Mouse (Mus musculus) testis, adult 2 months (tissue): ENCODE measurements around the gene Mical3. TPM values are rescaled to one million over a fixed set of nuclear protein-coding genes. Genes with fewer than 3 reads are reported as not detected.

Experiments used
- H3K27ac ChIP-seq: fragments of 200-500 bp; 2 replicates; pipeline ENCODE4 v1.5.1; 2012; ENCODE audit warnings: low read depth, low read length; ENCODE audit not compliant: control insufficient read depth, insufficient read depth
- H3K27me3 ChIP-seq: fragments of 200-500 bp; 2 replicates; pipeline ENCODE4 v1.6.1; 2012; ENCODE audit warnings: mild to moderate bottlenecking, low read length, moderate library complexity; ENCODE audit not compliant: control insufficient read depth, insufficient read depth
- H3K36me3 ChIP-seq: fragments of 200-500 bp; 2 replicates; pipeline ENCODE4 v1.6.1; 2012; ENCODE audit warnings: mild to moderate bottlenecking, low read length; ENCODE audit not compliant: control insufficient read depth, insufficient read depth
- H3K4me1 ChIP-seq: fragments of 200-500 bp; 2 replicates; pipeline ENCODE4 v1.6.1; 2012; ENCODE audit warnings: low read length; ENCODE audit not compliant: control insufficient read depth, insufficient read depth
- H3K4me3 ChIP-seq: fragments of 200-500 bp; 2 replicates; pipeline ENCODE4 v1.5.1; 2012; ENCODE audit warnings: low read depth, mild to moderate bottlenecking, low read length, moderate library complexity, mixed read lengths; ENCODE audit not compliant: control insufficient read depth
- CTCF ChIP-seq: fragments of 200-500 bp; IDR thresholded peaks from 2 replicates; pipeline ENCODE4 v1.5.1; 2012; ENCODE audit warnings: low read depth, mild to moderate bottlenecking, inconsistent platforms, low read length, moderate library complexity; ENCODE audit not compliant: control insufficient read depth, insufficient read depth, insufficient replicate concordance
- POLR2A ChIP-seq: fragments of 200-500 bp; IDR thresholded peaks from 2 replicates; pipeline ENCODE4 v1.6.1; 2012; ENCODE audit warnings: low read depth, mild to moderate bottlenecking, inconsistent platforms, low read length, moderate library complexity; ENCODE audit not compliant: control insufficient read depth
- polyA plus RNA-seq: library from polyadenylated mRNA; depleted of rRNA; stranded (reverse); fragments of >200 nt; gene quantifications from 2 replicates; pipeline ENCODE4 v1.2.3, GENCODE M21; 2012

Mical3 gene
- polyA plus RNA-seq, 1 experiment, result 199 TPM

DNA sequence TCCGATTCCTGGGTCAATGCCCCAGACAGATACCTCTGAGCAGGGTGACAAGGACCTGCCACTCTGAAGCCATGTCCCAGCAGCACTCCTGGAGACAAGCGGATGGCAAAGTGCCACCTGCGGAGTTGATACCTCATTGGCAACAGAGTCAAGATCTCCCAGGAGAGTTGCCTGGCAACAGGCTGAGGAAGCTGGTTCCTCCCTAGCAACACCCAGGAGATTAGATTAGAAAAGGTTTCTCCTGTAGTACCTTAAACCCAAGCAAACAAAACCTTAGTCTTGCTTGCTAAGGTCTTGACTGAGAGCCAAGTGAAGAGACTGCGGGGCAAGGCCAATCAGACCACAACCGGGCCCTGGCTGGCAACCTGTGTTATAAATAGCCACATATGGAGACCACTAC is 103.5 kb downstream of the Mical3 start:
- TF ChIP-seq CTCF, result no peak
- TF ChIP-seq POLR2A, result 0 out of 2 replicates have a peak, but pooled peaks have one; percentile 30
- no peaks in the 10 kb centered on the region for H3K4me1 ChIP-seq
- peak overlapping the region; percentile 61 for H3K4me3 ChIP-seq
- no peaks in the 10 kb centered on the region for H3K27me3 ChIP-seq
- no peak overlapping the region for H3K27ac ChIP-seq
- H3K36me3 ChIP-seq, result no peaks in the 10 kb centered on the region

DNA sequence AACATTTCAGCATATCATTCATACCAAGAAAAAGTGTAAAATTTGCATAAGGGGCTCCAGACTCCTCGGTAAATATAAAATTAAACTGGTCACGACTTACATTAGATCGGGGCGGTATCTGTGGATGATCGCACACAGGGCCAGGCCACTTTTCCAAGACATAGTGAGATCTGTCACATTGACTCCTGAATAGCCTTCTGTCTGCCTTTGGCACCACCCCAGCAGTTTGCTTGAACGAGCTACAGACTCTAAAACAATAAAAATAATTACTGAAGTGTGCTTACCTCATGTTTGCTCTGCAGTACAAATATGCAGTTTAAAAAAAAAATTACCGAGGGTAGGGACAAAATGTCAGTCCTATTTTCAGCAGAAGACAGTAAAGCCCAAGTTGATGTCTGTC is 103.9 kb downstream of the Mical3 start:
- Histone ChIP-seq H3K4me1 (no peaks in the 10 kb centered on the region), H3K27ac (no peak overlapping the region), H3K36me3 (no peaks in the 10 kb centered on the region), H3K27me3 (no peaks in the 10 kb centered on the region), H3K4me3 (peak overlapping the region; percentile 61)
- TF ChIP-seq CTCF (no peak), POLR2A (no peak)

DNA sequence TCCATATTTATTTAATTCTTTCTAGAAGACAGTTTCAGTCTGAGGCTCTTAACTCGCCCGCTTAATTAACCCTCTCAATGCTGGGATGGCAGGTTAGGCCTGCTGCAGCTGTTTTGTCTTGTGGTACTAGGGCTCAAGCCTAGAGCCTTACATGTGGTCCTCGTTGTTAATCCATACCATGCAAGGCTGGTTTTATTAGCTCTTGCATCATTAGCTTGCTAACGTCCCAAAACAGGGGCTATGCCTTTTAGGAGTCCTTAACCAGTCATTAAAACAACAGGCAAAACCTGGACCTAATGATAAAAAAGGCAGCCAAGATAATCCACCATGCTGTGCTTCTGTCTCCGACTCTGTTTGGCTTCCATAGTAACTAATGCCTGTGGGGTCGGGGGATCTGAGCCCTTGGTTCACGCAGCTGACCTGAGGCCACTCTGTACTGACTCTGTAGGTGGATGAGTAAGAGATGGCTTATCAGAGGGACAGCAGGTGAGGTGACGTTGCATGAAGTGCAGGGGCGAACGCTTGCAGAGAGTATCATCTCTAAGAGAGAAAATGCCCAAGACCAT is 104.7 kb downstream of the Mical3 start:
- Histone ChIP-seq H3K4me3 (peak overlapping the region; percentile 66), H3K36me3 (no peaks in the 10 kb centered on the region), H3K27me3 (no peaks in the 10 kb centered on the region), H3K27ac (no peak overlapping the region), H3K4me1 (no peaks in the 10 kb centered on the region)
- no peak for TF ChIP-seq POLR2A
- TF ChIP-seq CTCF, result no peak

DNA sequence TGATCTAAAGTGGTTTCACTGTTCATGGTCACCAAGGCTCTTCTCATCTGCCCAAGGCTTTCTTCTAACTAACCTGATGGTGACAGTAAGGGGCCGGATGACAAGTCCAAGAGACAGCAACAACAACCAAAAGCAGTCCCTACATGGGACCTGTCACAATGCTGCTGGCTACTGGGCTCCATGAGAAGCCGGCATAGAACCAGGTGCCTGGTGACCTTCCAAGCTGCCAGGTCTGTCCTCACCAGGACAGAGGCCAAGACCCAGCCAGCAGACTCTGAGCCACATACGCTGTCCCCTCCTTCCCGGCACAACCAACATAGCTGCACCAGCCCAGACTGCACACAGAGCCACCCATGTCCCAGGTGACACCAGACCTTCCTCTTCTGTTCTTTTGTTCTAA is 112.7 kb downstream of the Mical3 start:
- H3K4me1 ChIP-seq, result no peaks in the 10 kb centered on the region
- TF ChIP-seq CTCF (no peak), POLR2A (no peak)
- no peak overlapping the region for H3K27ac ChIP-seq
- no peaks in the 10 kb centered on the region for H3K27me3 ChIP-seq
- H3K36me3 ChIP-seq, result no peaks in the 10 kb centered on the region
- H3K4me3 ChIP-seq, result no peak overlapping the region

DNA sequence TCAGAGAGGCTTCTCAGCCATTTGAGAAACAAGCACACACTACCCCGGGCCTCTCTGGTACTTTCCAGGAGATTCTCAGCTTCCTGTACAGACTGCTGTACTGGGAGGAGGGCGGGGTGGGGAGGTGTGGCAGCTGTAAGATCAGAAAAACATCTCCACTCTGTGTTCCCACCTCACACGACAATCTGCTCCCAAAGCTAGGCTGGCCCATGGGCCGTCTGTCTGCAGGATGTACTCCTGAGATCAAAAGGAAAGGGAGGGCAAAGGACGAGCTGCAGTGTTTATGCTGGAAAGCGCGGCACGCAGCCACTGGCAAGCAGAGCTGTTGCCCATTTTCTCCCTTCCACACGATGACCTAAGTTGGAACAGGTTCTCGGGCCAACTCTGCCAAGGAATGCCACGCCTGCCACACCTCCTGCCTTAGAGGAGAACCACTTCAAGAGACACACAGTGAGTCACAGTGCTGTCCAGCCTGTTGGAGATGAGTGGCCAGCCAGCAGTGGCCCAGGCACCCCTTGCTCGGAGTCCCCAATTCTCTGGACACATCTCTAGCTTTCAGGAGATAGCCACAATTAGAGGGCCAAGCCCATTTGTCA is 113.3 kb downstream of the Mical3 start:
- no peak for TF ChIP-seq CTCF
- TF ChIP-seq POLR2A, result no peak
- no peaks in the 10 kb centered on the region for H3K4me1 ChIP-seq
- H3K27me3 ChIP-seq, result no peaks in the 10 kb centered on the region
- H3K4me3 ChIP-seq, result no peak overlapping the region
- no peak overlapping the region for H3K27ac ChIP-seq
- no peaks in the 10 kb centered on the region for H3K36me3 ChIP-seq

DNA sequence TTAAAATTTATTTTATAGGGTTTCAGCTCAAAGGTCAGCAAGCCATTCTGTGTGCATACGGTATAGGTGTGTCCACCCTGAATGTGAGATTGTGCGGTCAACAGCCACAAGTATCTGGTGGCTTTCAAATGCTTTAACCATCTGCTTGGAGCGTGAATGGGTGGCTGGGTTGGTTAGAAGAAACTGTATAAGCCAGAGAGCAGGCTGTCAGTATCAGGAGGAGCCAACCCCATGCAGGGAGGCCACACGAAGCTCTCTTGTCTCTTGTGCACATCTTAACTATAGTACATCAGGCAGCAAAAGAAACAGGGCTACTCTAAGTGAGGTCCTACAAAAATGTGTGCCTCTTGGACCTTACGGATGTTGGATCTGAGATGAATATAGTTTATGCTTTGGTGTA is 114.7 kb downstream of the Mical3 start:
- no peaks in the 10 kb centered on the region for H3K4me1 ChIP-seq
- H3K27ac ChIP-seq, result no peak overlapping the region
- TF ChIP-seq CTCF, result no peak
- no peak for TF ChIP-seq POLR2A
- H3K4me3 ChIP-seq, result no peak overlapping the region
- H3K27me3 ChIP-seq, result no peaks in the 10 kb centered on the region
- no peaks in the 10 kb centered on the region for H3K36me3 ChIP-seq

DNA sequence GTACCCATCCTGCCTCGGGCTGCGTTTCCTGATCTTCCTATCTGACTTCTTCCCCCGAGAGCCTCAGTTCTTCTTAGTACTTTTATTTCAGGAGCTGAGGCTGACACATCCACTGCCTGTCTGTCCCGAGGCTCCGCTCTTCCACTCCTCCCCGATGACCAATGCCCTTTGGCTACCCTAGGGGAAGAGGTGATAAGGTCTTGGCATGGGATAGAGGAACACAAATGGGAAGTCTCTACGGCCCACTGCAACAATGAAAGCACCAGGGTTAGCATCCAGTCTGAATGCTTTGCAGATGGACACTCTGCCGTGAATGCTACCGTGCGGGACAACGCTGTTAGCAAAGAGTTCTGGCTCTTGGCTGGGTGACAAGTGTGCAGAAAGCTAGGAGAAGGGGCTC is 116.5 kb downstream of the Mical3 start:
- no peaks in the 10 kb centered on the region for H3K36me3 ChIP-seq
- no peak for TF ChIP-seq CTCF
- H3K27me3 ChIP-seq, result no peaks in the 10 kb centered on the region
- H3K4me1 ChIP-seq, result no peaks in the 10 kb centered on the region
- H3K27ac ChIP-seq, result no peak overlapping the region
- no peak overlapping the region for H3K4me3 ChIP-seq
